Mouse (Mus musculus) kidney, embryonic 16.5 days (tissue): ENCODE measurements at regions not wholly inside any gene's neighbourhood (a gene's known extent, or its start where the extent isn't known, plus 50 kb on each side); places are given as distances from the start of the nearest gene placed in this dataset.

Experiments
- ATAC-seq: fragments of 200-750 bp; cut with Nextera tagmentation; 2 replicates; pipeline ENCODE4 v1.8.0; 2017; ENCODE audit warnings: moderate TSS enrichment; ENCODE audit not compliant: low FRiP score, low TSS enrichment
- H3K27ac ChIP-seq: fragments of 300-500 bp; sonication (generic); 2 replicates; pipeline ENCODE4 v1.5.1; 2014; ENCODE audit warnings: low read length
- H3K27me3 ChIP-seq: fragments of 300-500 bp; sonication (generic); 2 replicates; pipeline ENCODE4 v1.6.1; 2014; ENCODE audit warnings: low read length, control low read depth, mixed read lengths; ENCODE audit not compliant: insufficient read depth
- H3K36me3 ChIP-seq: fragments of 300-500 bp; sonication (generic); 2 replicates; pipeline ENCODE4 v1.6.1; 2014; ENCODE audit warnings: low read length, control low read depth, mixed read lengths; ENCODE audit not compliant: insufficient read depth
- H3K4me1 ChIP-seq: fragments of 300-500 bp; sonication (generic); 2 replicates; pipeline ENCODE4 v1.6.1; 2014; ENCODE audit warnings: low read length, control low read depth, mixed read lengths; ENCODE audit not compliant: insufficient read depth
- H3K4me2 ChIP-seq: fragments of 300-500 bp; sonication (generic); replicated peaks from 2 replicates; pipeline ENCODE4 v1.6.1; 2014; ENCODE audit warnings: low read depth, low read length
- H3K4me3 ChIP-seq: fragments of 300-500 bp; sonication (generic); 2 replicates; pipeline ENCODE4 v1.5.1; 2014; ENCODE audit warnings: mild to moderate bottlenecking, low read length
- H3K9ac ChIP-seq: fragments of 300-500 bp; sonication (generic); replicated peaks from 2 replicates; pipeline ENCODE4 v1.6.1; 2014; ENCODE audit warnings: low read length
- H3K9me3 ChIP-seq: fragments of 300-500 bp; sonication (generic); 2 replicates; pipeline ENCODE4 v1.6.1; 2016; ENCODE audit warnings: low read length, control low read depth
- WGBS: fragments of 180-500 bp; shearing (Covaris S2); extraction: QIAGEN DNeasy Blood & Tissue Kit; methylation state at CpG from one replicate; pipeline ENCODE4 v1.1.7; 2014; 5-methylcytosine and 5-hydroxymethylcytosine counted together

GRCm38 (mm10) chr16:87139301-87139700 is 214.7 kb upstream of the N6amt1 start:
- H3K9ac ChIP-seq: no peak overlapping the region
- H3K9me3 ChIP-seq: no peaks in the 10 kb centered on the region
- H3K27me3 ChIP-seq: no peaks in the 10 kb centered on the region
- H3K36me3 ChIP-seq: no peaks in the 10 kb centered on the region
- H3K4me1 ChIP-seq: no peaks in the 10 kb centered on the region
- H3K27ac ChIP-seq: no peak overlapping the region
- no peak overlapping the region for H3K4me2 ChIP-seq
- ATAC-seq: no peak
- H3K4me3 ChIP-seq: no peak overlapping the region
- WGBS: 82% methylated on average over 2 of the region's 2 CpGs

GRCm38 (mm10) chr16:87136503-87136902 is 217.5 kb upstream of the N6amt1 start:
- no peak overlapping the region for H3K4me3 ChIP-seq
- no peak overlapping the region for H3K4me2 ChIP-seq
- H3K36me3 ChIP-seq: no peaks in the 10 kb centered on the region
- 92% methylated on average over 1 of the region's 1 CpGs for WGBS
- H3K27me3 ChIP-seq: no peaks in the 10 kb centered on the region
- no peak overlapping the region for H3K27ac ChIP-seq
- H3K9ac ChIP-seq: no peak overlapping the region
- no peak for ATAC-seq
- no peaks in the 10 kb centered on the region for H3K9me3 ChIP-seq
- H3K4me1 ChIP-seq: no peaks in the 10 kb centered on the region

GRCm38 (mm10) chr16:87134452-87134851 is 219.5 kb upstream of the N6amt1 start:
- no peak for ATAC-seq
- no peaks in the 10 kb centered on the region for H3K27me3 ChIP-seq
- no peaks in the 10 kb centered on the region for H3K4me1 ChIP-seq
- no peaks in the 10 kb centered on the region for H3K36me3 ChIP-seq
- no peak overlapping the region for H3K4me2 ChIP-seq
- H3K27ac ChIP-seq: no peak overlapping the region
- no peak overlapping the region for H3K9ac ChIP-seq
- H3K9me3 ChIP-seq: no peaks in the 10 kb centered on the region
- no peak overlapping the region for H3K4me3 ChIP-seq

GRCm38 (mm10) chr16:87133874-87134273 is 220.1 kb upstream of the N6amt1 start:
- no peaks in the 10 kb centered on the region for H3K36me3 ChIP-seq
- no peak overlapping the region for H3K4me2 ChIP-seq
- H3K27ac ChIP-seq: no peak overlapping the region
- no peak overlapping the region for H3K9ac ChIP-seq
- H3K4me1 ChIP-seq: no peaks in the 10 kb centered on the region
- H3K27me3 ChIP-seq: no peaks in the 10 kb centered on the region
- H3K4me3 ChIP-seq: no peak overlapping the region
- no peaks in the 10 kb centered on the region for H3K9me3 ChIP-seq
- ATAC-seq: no peak
- 81% methylated on average over 6 of the region's 6 CpGs for WGBS

- no peak overlapping the region for H3K4me2 ChIP-seq
- WGBS: 75% methylated on average over 4 of the region's 4 CpGs
- H3K9me3 ChIP-seq: no peaks in the 10 kb centered on the region
- no peaks in the 10 kb centered on the region for H3K27me3 ChIP-seq
- no peak overlapping the region for H3K4me3 ChIP-seq
- no peak overlapping the region for H3K27ac ChIP-seq
- no peaks in the 10 kb centered on the region for H3K36me3 ChIP-seq
- no peak overlapping the region for H3K9ac ChIP-seq
- H3K4me1 ChIP-seq: no peaks in the 10 kb centered on the region
- ATAC-seq: no peak
Measured at GRCm38 (mm10) chr16:87132082-87132481, 221.9 kb upstream of the N6amt1 start.

- Histone ChIP-seq H3K9ac (no peak overlapping the region), H3K4me1 (no peaks in the 10 kb centered on the region), H3K27me3 (no peaks in the 10 kb centered on the region), H3K9me3 (no peaks in the 10 kb centered on the region), H3K36me3 (no peaks in the 10 kb centered on the region), H3K4me3 (no peak overlapping the region), H3K4me2 (no peak overlapping the region), H3K27ac (no peak overlapping the region; the same call in 1 of the 2 replicates)
- no peak for ATAC-seq
- WGBS: 76% methylated on average over 12 of the region's 12 CpGs
Measured at GRCm38 (mm10) chr16:87130733-87131640, 223.0 kb upstream of the N6amt1 start.

GRCm38 (mm10) chr16:87129021-87129420 is 225.0 kb upstream of the N6amt1 start:
- H3K27me3 ChIP-seq: no peaks in the 10 kb centered on the region
- no peak for ATAC-seq
- H3K4me2 ChIP-seq: no peak overlapping the region
- no peaks in the 10 kb centered on the region for H3K36me3 ChIP-seq
- H3K4me1 ChIP-seq: no peaks in the 10 kb centered on the region
- no peak overlapping the region for H3K4me3 ChIP-seq
- no peak overlapping the region for H3K27ac ChIP-seq
- no peak overlapping the region for H3K9ac ChIP-seq
- WGBS: 92% methylated on average over 3 of the region's 3 CpGs
- H3K9me3 ChIP-seq: no peaks in the 10 kb centered on the region

GRCm38 (mm10) chr16:87128230-87128629 is 225.8 kb upstream of the N6amt1 start:
- Histone ChIP-seq H3K9me3 (no peaks in the 10 kb centered on the region), H3K27me3 (no peaks in the 10 kb centered on the region), H3K27ac (peak overlapping the region; percentile 50; the same call in 1 of the 2 replicates), H3K4me2 (peak overlapping the region; percentile 32; the same call in 1 of the 2 replicates), H3K4me3 (peak overlapping the region; percentile 11; the same call in 1 of the 2 replicates), H3K9ac (no peak overlapping the region), H3K4me1 (no peaks in the 10 kb centered on the region), H3K36me3 (no peaks in the 10 kb centered on the region)
- 0 out of 2 replicates have a peak, but pooled peaks have one; percentile 61 for ATAC-seq
- 65% methylated on average over 13 of the region's 13 CpGs for WGBS

GRCm38 (mm10) chr16:87124519-87124918 is 229.5 kb upstream of the N6amt1 start:
- no peak overlapping the region for H3K27ac ChIP-seq
- 87% methylated on average over 7 of the region's 7 CpGs for WGBS
- no peak overlapping the region for H3K9ac ChIP-seq
- H3K36me3 ChIP-seq: no peaks in the 10 kb centered on the region
- H3K4me2 ChIP-seq: no peak overlapping the region
- no peak overlapping the region for H3K4me3 ChIP-seq
- no peaks in the 10 kb centered on the region for H3K9me3 ChIP-seq
- no peak for ATAC-seq
- H3K27me3 ChIP-seq: no peaks in the 10 kb centered on the region
- no peaks in the 10 kb centered on the region for H3K4me1 ChIP-seq

- no peak overlapping the region for H3K4me2 ChIP-seq
- H3K4me1 ChIP-seq: no peaks in the 10 kb centered on the region
- no peak overlapping the region for H3K4me3 ChIP-seq
- no peaks in the 10 kb centered on the region for H3K9me3 ChIP-seq
- whole genome bisulfite sequencing: 73% methylated on average over 2 of the region's 2 CpGs
- no peaks in the 10 kb centered on the region for H3K27me3 ChIP-seq
- no peak overlapping the region for H3K27ac ChIP-seq
- H3K9ac ChIP-seq: no peak overlapping the region
- H3K36me3 ChIP-seq: no peaks in the 10 kb centered on the region
- no peak for ATAC-seq
Measured at GRCm38 (mm10) chr16:87103599-87103998, 250.4 kb upstream of the N6amt1 start.
